Mouse (Mus musculus) myocyte (in vitro differentiated cells): ENCODE results near the gene Lrrc4c. TPM values are rescaled to one million over a fixed set of nuclear protein-coding genes. Genes with fewer than 3 reads are reported as not detected.

Source experiments
- H3K27me3 ChIP-seq: one replicate; pipeline ENCODE4 v1.6.1; 2011; ENCODE audit not compliant: control insufficient read depth, insufficient read depth, insufficient read length
- H3K36me3 ChIP-seq: one replicate; pipeline ENCODE4 v1.6.1; 2011; ENCODE audit not compliant: control insufficient read depth, insufficient read depth
- H3K4me2 ChIP-seq: one replicate; pipeline ENCODE4 v1.6.1; 2011; ENCODE audit warnings: low read depth, control low read depth
- H3K4me3 ChIP-seq: one replicate; pipeline ENCODE4 v1.5.1; 2011; ENCODE audit warnings: mild to moderate bottlenecking, control low read depth, moderate library complexity
- H3K79me2 ChIP-seq: one replicate; pipeline ENCODE4 v1.6.1; 2011; ENCODE audit not compliant: control insufficient read depth, insufficient read depth
- H3ac ChIP-seq: one replicate; pipeline ENCODE4 v1.6.1; 2011; ENCODE audit not compliant: control insufficient read depth, insufficient read length
- CEBPB ChIP-seq: IDR thresholded peaks from 2 replicates; pipeline ENCODE4 v1.6.1; 2011; ENCODE audit warnings: mild to moderate bottlenecking, moderate library complexity; ENCODE audit not compliant: poor library complexity, insufficient read depth, severe bottlenecking
- E2F4 ChIP-seq: IDR thresholded peaks from one replicate; pipeline ENCODE4 v1.6.1; 2011; ENCODE audit warnings: mild to moderate bottlenecking, control low read depth, moderate library complexity; ENCODE audit not compliant: insufficient read depth
- MAX ChIP-seq: IDR thresholded peaks from one replicate; pipeline ENCODE4 v1.6.1; 2011; ENCODE audit warnings: low read depth, mild to moderate bottlenecking, control low read depth
- MYOD1 ChIP-seq, 3 experiments: IDR thresholded peaks; one replicate each; pipeline ENCODE4 v1.6.1; 2011; ENCODE audit warnings: control low read depth in 2 of 3, low read depth in 2 of 3, mild to moderate bottlenecking in 2 of 3, moderate library complexity in 1 of 3; ENCODE audit not compliant: insufficient read length in 2 of 3, control insufficient read depth in 1 of 3
- MYOG ChIP-seq, 3 experiments: IDR thresholded peaks; one replicate each; pipeline ENCODE4 v1.6.1; 2011; ENCODE audit warnings: control low read depth in 2 of 3, low read depth in 2 of 3, mild to moderate bottlenecking in 2 of 3; ENCODE audit not compliant: insufficient read length in 2 of 3, control insufficient read depth in 1 of 3, insufficient read depth in 1 of 3
- POLR2A ChIP-seq: IDR thresholded peaks from one replicate; pipeline ENCODE4 v1.6.1; 2011; ENCODE audit warnings: low read depth, mild to moderate bottlenecking, control low read depth, moderate library complexity; ENCODE audit not compliant: insufficient read length
- POLR2AphosphoS2 ChIP-seq: IDR thresholded peaks from one replicate; pipeline ENCODE4 v1.6.1; 2011; ENCODE audit warnings: low read depth, control low read depth; ENCODE audit not compliant: insufficient read length
- REST ChIP-seq: IDR thresholded peaks from one replicate; pipeline ENCODE4 v1.6.1; 2011; ENCODE audit warnings: mild to moderate bottlenecking, control low read depth, moderate library complexity; ENCODE audit not compliant: insufficient read depth, insufficient read length
- SRF ChIP-seq: IDR thresholded peaks from one replicate; pipeline ENCODE4 v1.6.1; 2011; ENCODE audit warnings: low read depth; ENCODE audit not compliant: control insufficient read depth, insufficient read length
- TCF12 ChIP-seq: IDR thresholded peaks from one replicate; pipeline ENCODE4 v1.6.1; 2011; ENCODE audit warnings: mild to moderate bottlenecking, control low read depth; ENCODE audit not compliant: poor library complexity, insufficient read depth, severe bottlenecking
- TCF3 ChIP-seq: IDR thresholded peaks from one replicate; pipeline ENCODE4 v1.6.1; 2011; ENCODE audit warnings: low read depth, control low read depth; ENCODE audit not compliant: insufficient read length
- USF1 ChIP-seq: IDR thresholded peaks from one replicate; pipeline ENCODE4 v1.6.1; 2011; ENCODE audit warnings: low read depth, mild to moderate bottlenecking, control low read depth, moderate library complexity
- polyA plus RNA-seq: library from polyadenylated mRNA; unstranded; fragments of >200 nt; fragmentation: generic; extraction: Trizol; gene quantifications from one replicate; pipeline ENCODE4 v1.2.1, GENCODE M21; 2012; ENCODE audit warnings: missing spikeins

The Lrrc4c gene
- polyA plus RNA-seq, 1 experiment: 1.1 TPM

GRCm38 (mm10) chr2:96319649-96320048 is 1.7 kb downstream of the Lrrc4c start:
- H3K4me3 ChIP-seq: no peak overlapping the region
- no peaks in the 10 kb centered on the region for H3K36me3 ChIP-seq
- no peak overlapping the region for H3ac ChIP-seq
- TF ChIP-seq E2F4 (no peak), TCF12 (no peak), POLR2A (no peak), MYOG (IDR thresholded peaks at IDR 0.05; ENCODE audit: control insufficient read depth in 1 of 3, insufficient read depth in 1 of 3, insufficient read length in 2 of 3, low read depth in 2 of 3) (no peak), SRF (no peak), MAX (no peak), POLR2AphosphoS2 (no peak)
- no peaks in the 10 kb centered on the region for H3K27me3 ChIP-seq
- peak overlapping the region; percentile 18 for H3K4me2 ChIP-seq
- no peaks in the 10 kb centered on the region for H3K79me2 ChIP-seq

GRCm38 (mm10) chr2:96334652-96335051 is 16.7 kb downstream of the Lrrc4c start:
- Histone ChIP-seq H3K4me2 (no peak overlapping the region), H3ac (no peak overlapping the region), H3K27me3 (no peaks in the 10 kb centered on the region), H3K4me3 (no peak overlapping the region), H3K79me2 (no peaks in the 10 kb centered on the region), H3K36me3 (no peaks in the 10 kb centered on the region)
- TF ChIP-seq E2F4 (no peak), REST (no peak), SRF (no peak), POLR2AphosphoS2 (no peak), POLR2A (no peak), CEBPB (no peak), MYOD1 (IDR thresholded peaks at IDR 0.05; ENCODE audit: control insufficient read depth in 1 of 3, insufficient read length in 2 of 3, low read depth in 2 of 3) (no peak), MYOG (IDR thresholded peaks at IDR 0.05; ENCODE audit: control insufficient read depth in 1 of 3, insufficient read depth in 1 of 3, insufficient read length in 2 of 3, low read depth in 2 of 3) (no peak), TCF3 (no peak), MAX (no peak), TCF12 (no peak), USF1 (no peak)

DNA sequence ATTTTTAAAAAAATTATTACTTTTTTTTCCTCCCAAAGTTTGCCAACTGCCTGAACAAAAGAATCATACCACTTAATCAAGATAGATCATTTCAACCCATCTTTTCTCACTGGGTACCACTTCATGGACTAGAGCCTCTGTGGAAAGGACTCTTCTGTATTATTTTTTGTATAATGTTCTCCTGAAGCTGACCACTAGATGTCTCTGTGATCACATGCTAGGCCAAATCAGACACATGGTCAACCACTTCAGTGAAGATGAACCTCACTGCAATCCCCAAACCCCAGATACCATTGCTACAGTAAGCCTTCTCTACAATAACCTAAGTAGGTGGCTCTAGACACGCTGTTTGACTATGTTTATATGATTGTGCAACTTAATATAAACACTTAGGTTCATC is 19.4 kb downstream of the Lrrc4c start:
- Histone ChIP-seq H3K4me2 (no peak overlapping the region), H3ac (no peak overlapping the region)

DNA sequence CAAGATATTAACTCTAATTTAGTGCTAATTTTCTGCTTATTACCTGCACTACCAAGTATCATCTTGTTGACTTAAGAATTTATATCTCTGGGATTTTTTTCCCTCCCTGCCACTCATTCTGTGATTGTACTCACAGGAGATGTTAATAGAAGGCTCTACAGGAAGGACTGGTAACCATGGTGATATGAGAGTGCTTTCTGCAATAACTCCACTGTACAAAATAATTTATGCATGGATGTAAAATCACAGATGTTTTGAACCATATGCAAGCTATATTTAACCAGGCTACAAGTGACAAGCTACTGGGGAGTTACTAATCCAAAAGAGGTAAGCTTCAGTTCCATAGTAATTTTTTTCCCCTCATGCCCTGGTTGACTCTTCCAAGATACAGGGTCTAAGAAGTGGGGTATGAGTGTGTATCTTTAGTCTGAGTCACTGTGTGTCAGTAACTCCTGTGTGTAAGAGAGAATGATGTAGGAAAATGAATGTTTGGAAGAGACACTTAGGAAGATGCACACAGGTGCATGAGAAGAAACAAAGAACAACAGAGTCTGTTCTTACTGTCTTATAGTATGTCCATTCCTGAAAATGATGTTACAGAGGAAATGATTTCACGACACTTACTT is 83.3 kb downstream of the Lrrc4c start:
- Histone ChIP-seq H3K79me2 (no peaks in the 10 kb centered on the region), H3ac (no peak overlapping the region), H3K4me2 (no peak overlapping the region), H3K36me3 (no peaks in the 10 kb centered on the region), H3K4me3 (no peak overlapping the region), H3K27me3 (no peaks in the 10 kb centered on the region)
- TF ChIP-seq CEBPB: no peak
- TF ChIP-seq E2F4: no peak
- TF ChIP-seq TCF12: no peak
- TF ChIP-seq POLR2A: no peak
- no peak for TF ChIP-seq SRF
- no peak for TF ChIP-seq TCF3
- TF ChIP-seq MYOD1 (IDR thresholded peaks at IDR 0.05; ENCODE audit: control insufficient read depth in 1 of 3, insufficient read length in 2 of 3, low read depth in 2 of 3): no peak
- TF ChIP-seq USF1: no peak
- TF ChIP-seq MAX: no peak
- no peak for TF ChIP-seq REST
- no peak for TF ChIP-seq POLR2AphosphoS2
- no peak for TF ChIP-seq MYOG (IDR thresholded peaks at IDR 0.05; ENCODE audit: control insufficient read depth in 1 of 3, insufficient read depth in 1 of 3, insufficient read length in 2 of 3, low read depth in 2 of 3)

More for the DNA sequence above, 19.4 kb downstream of the Lrrc4c start:
- H3K27me3 ChIP-seq: no peaks in the 10 kb centered on the region
- no peaks in the 10 kb centered on the region for H3K36me3 ChIP-seq
- H3K79me2 ChIP-seq: no peaks in the 10 kb centered on the region
- no peak overlapping the region for H3K4me3 ChIP-seq
- TF ChIP-seq CEBPB (no peak), MYOG (IDR thresholded peaks at IDR 0.05; ENCODE audit: control insufficient read depth in 1 of 3, insufficient read depth in 1 of 3, insufficient read length in 2 of 3, low read depth in 2 of 3) (no peak), E2F4 (no peak), MYOD1 (IDR thresholded peaks at IDR 0.05; ENCODE audit: control insufficient read depth in 1 of 3, insufficient read length in 2 of 3, low read depth in 2 of 3) (no peak), REST (no peak), TCF12 (no peak), POLR2A (no peak), POLR2AphosphoS2 (no peak), SRF (no peak), MAX (no peak), USF1 (no peak)
